Comparison of ENCODE assay signal across 21 mouse cellular contexts in the genomic region with DNA sequence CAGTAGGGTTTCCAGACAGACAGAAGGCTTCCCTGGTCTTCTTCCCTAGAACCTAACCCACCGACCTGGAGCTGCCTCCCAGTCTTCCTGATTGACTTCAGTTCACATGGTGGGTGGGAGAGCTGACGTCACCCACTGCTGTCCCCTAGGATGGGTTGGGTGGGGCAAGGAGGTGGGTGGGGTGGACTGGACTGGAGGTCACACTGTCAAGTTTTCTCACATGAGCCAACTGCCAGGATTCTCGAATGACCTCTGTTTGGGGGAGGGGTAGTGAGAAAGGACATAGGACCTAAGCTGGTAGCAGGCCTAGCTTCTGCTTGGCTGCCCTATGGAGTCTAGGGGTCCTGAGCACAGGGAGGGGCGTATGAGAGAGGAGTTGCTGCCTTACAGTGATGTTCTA. TPM values are rescaled to one million over a fixed set of nuclear protein-coding genes. Genes with fewer than 3 reads are reported as not detected.
A peak's percentile ranks its signal among the peaks of the same experiment; 100 is the strongest.
DNase-seq lines count a peak whose midpoint lies in the region; ATAC-seq and TF ChIP-seq lines count a peak whose summit lies in the region.
"Had no signal": no experiment of that assay in that cellular context is flagged by ENCODE, and none has a peak within 500 bp of the region (broad histone marks: within the 10 kb centered on the region; RNA-seq: fewer than 3 reads in every experiment).

No protein-coding gene starts in this region.

- H3K4me1 ChIP-seq in cerebellum, adult 2 months (ENCODE audit: control insufficient read depth, insufficient read depth, low read length) = peaks cover 72% of the 10 kb centered on the region
- peaks cover 82% of the 10 kb centered on the region for H3K4me1 ChIP-seq in E14TG2a.4 (replicated peaks; ENCODE audit: low read depth, low read length)
- peaks cover 6% of the 10 kb centered on the region; the same call in 1 of the 2 replicates for H3K4me1 ChIP-seq in kidney, embryonic 14.5 days (ENCODE audit: control insufficient read depth, insufficient read depth, low read length)

- H3K9ac ChIP-seq in kidney, embryonic 14.5 days (ENCODE audit: low read depth, low read length) = no peak overlapping the region
- H3K9ac ChIP-seq: heart, embryonic 13.5 days; hindbrain, embryonic 14.5 days had no signal

- 58% methylated on average over 4 of the region's 4 CpGs for WGBS in cerebellum, adult 2 months
- 65% methylated on average over 4 of the region's 4 CpGs for WGBS in kidney, embryonic 14.5 days

- H3K4me3 ChIP-seq in cerebellum, adult 2 months (replicated peaks; ENCODE audit: insufficient read depth, low read depth, low read length) = no peak overlapping the region
- H3K4me3 ChIP-seq in E14TG2a.4 (replicated peaks; ENCODE audit: low read length) = peak overlapping the region; percentile 20; the same call in 1 of the 2 replicates
- no peak overlapping the region for H3K4me3 ChIP-seq in kidney, embryonic 14.5 days (ENCODE audit: low read length)
- H3K4me3 ChIP-seq: heart, embryonic 13.5 days had no signal

- DNase-seq in cerebellum, adult 2 months = no peak
- no peak for DNase-seq in cerebellum, adult 9-10 months
- DNase-seq in R1 (ENCODE audit: low read depth, low spot score) = peak; percentile 51
- DNase-seq in testis, postnatal 10 days (ENCODE audit: low spot score) = no peak
- DNase-seq: adrenal gland, adult 2 months; adrenal gland, postnatal 14 days; cerebellum, adult 11 months; cerebellum, adult 8-10 months; cerebellum, postnatal 14 days; gastrocnemius, postnatal 25 days; heart, adult 18-20 months; heart, postnatal 14 days; heart, postnatal 4 days had no signal

- H3K9me3 ChIP-seq in E14TG2a.4 (ENCODE audit: low read length) = no peaks in the 10 kb centered on the region
- no peaks in the 10 kb centered on the region for H3K9me3 ChIP-seq in kidney, embryonic 14.5 days (ENCODE audit: control insufficient read depth, low read length)
- H3K9me3 ChIP-seq: heart, embryonic 13.5 days had no signal

- TF ChIP-seq POLR2A in cerebellum, adult 2 months (IDR thresholded peaks at IDR 0.05; ENCODE audit: borderline replicate concordance, insufficient read depth, low read length) = no peak

- no peaks in the 10 kb centered on the region for H3K27me3 ChIP-seq in cerebellum, adult 2 months (ENCODE audit: control insufficient read depth, insufficient read depth, low read length)
- H3K27me3 ChIP-seq in E14TG2a.4 (ENCODE audit: insufficient read depth, low read length) = no peaks in the 10 kb centered on the region
- H3K27me3 ChIP-seq in kidney, embryonic 14.5 days (ENCODE audit: control insufficient read depth, insufficient read depth, low read length) = no peaks in the 10 kb centered on the region
- H3K27me3 ChIP-seq: heart, embryonic 13.5 days had no signal

- peak overlapping the region; percentile 41; the same call in 1 of the 2 replicates for H3K27ac ChIP-seq in cerebellum, adult 2 months (ENCODE audit: insufficient read depth, low read length)
- H3K27ac ChIP-seq in kidney, embryonic 14.5 days (ENCODE audit: low read depth, low read length) = no peak overlapping the region
- H3K27ac ChIP-seq: heart, embryonic 13.5 days; hindbrain, embryonic 14.5 days; hindbrain, postnatal 0 days had no signal

- no peak for ATAC-seq in kidney, embryonic 14.5 days (ENCODE audit: low FRiP score, low TSS enrichment)
- ATAC-seq: forebrain, embryonic 14.5 days; hindbrain, postnatal 0 days; inflammation-experienced regulatory T-cells, adult 6 months; intestine, embryonic 16.5 days had no signal

- no peak for TF ChIP-seq CTCF in cerebellum, adult 2 months (IDR thresholded peaks at IDR 0.05; ENCODE audit: borderline replicate concordance, insufficient read depth, low read depth, low read length)
- no peak for TF ChIP-seq CTCF in E14TG2a.4 (conservative IDR thresholded peaks at IDR 0.05; ENCODE audit: low read length)

- H3K36me3 ChIP-seq in E14TG2a.4 (ENCODE audit: insufficient read depth, low read length) = no peaks in the 10 kb centered on the region
- H3K36me3 ChIP-seq in kidney, embryonic 14.5 days (ENCODE audit: control insufficient read depth, insufficient read depth, low read length) = no peaks in the 10 kb centered on the region
- H3K36me3 ChIP-seq: heart, embryonic 13.5 days had no signal

- no peak overlapping the region for H3K4me2 ChIP-seq in kidney, embryonic 14.5 days (replicated peaks; ENCODE audit: low read depth, low read length)
- H3K4me2 ChIP-seq: heart, embryonic 13.5 days; hindbrain, embryonic 14.5 days had no signal

RNA-seq across cellular contexts. Expression of a gene that starts 36.8 kb away (rescaled TPM):
- 210 and 244 TPM in 2 replicates for polyA plus RNA-seq in cerebellum, adult 2 months (2012; rRNA removed)
- 9.3 and 16.5 TPM in 2 replicates for polyA plus RNA-seq in kidney, embryonic 14.5 days (2014; fragmentation: Nextera tagmentation; extraction: Ambion mirVana)

Comparison
In these comparisons a context has a peak if more than half of its experiments do, and no peak if none do; other contexts are left out.
1. RNA of a gene that starts 36.8 kb away (polyA plus RNA-seq): 210 to 244 TPM in cerebellum, adult 2 months; 9.3 to 16.5 TPM in kidney, embryonic 14.5 days; every median in the first group is over 10 times any median in the second.